Mouse (Mus musculus) frontal cortex, postnatal 14 days (tissue): ENCODE results near the gene Alox12.

Source experiments
- DNase-seq, 2 experiments: peaks; one replicate each; pipeline ENCODE4 v3.0.0; 2022; ENCODE audit warnings: low spot score in 2 of 2

Gene Alox12

GRCm38 (mm10) chr11:70254931-70255531 is at the start of gene Alox12:
Gene Alox12, minus strand, starts transcription at chr11:70255353.
- DNase-seq, result no peak

DNA sequence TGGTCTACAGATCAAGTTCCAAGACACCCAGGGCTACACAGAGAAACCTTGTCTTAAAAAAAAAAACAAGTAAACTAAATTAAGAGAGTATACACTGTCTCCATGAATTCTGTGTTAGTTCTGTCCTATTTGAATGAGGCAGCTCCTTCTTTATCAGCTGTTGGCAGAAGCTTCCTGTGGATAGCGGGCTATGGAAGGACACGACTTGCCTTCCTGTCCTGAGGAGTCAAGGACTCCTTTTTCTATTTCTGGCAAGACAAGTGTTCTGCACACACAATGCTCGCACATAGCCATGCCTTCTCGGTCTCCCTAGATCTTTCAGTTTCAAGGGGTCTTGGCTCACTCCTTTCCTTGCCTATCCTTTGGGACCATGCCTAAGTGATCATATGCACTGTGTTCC is 47.1 kb upstream of the Alox12 start:
- no peak for DNase-seq

- DNase-seq, result no peak
These were observed 42.8 kb upstream of the Alox12 start for GRCm38 (mm10) chr11:70297836-70298454.

- no peak for DNase-seq
These were observed 42.3 kb upstream of the Alox12 start for GRCm38 (mm10) chr11:70297405-70297804.

- DNase-seq, result peak in 1 of 2 experiments; percentile 15
These were observed 38.7 kb upstream of the Alox12 start for GRCm38 (mm10) chr11:70293881-70294280.

- no peak for DNase-seq
These were observed 36.1 kb upstream of the Alox12 start for GRCm38 (mm10) chr11:70291235-70291634.

- peak in 1 of 2 experiments; percentile 19 for DNase-seq
These were observed 34.1 kb upstream of the Alox12 start for GRCm38 (mm10) chr11:70289236-70289635.

GRCm38 (mm10) chr11:70288102-70288501 is 32.9 kb upstream of the Alox12 start:
- no peak for DNase-seq

- no peak for DNase-seq
These were observed 30.5 kb upstream of the Alox12 start for GRCm38 (mm10) chr11:70285686-70286085.

- DNase-seq, result no peak
These were observed 29.6 kb upstream of the Alox12 start for GRCm38 (mm10) chr11:70284757-70285156.

- no peak for DNase-seq
These were observed 28.5 kb upstream of the Alox12 start for GRCm38 (mm10) chr11:70283666-70284065.

GRCm38 (mm10) chr11:70280441-70280840 is 25.3 kb upstream of the Alox12 start:
- DNase-seq, result no peak

GRCm38 (mm10) chr11:70278961-70279360 is 23.8 kb upstream of the Alox12 start:
- no peak for DNase-seq

GRCm38 (mm10) chr11:70271641-70272040 is 16.5 kb upstream of the Alox12 start:
- no peak for DNase-seq

DNA sequence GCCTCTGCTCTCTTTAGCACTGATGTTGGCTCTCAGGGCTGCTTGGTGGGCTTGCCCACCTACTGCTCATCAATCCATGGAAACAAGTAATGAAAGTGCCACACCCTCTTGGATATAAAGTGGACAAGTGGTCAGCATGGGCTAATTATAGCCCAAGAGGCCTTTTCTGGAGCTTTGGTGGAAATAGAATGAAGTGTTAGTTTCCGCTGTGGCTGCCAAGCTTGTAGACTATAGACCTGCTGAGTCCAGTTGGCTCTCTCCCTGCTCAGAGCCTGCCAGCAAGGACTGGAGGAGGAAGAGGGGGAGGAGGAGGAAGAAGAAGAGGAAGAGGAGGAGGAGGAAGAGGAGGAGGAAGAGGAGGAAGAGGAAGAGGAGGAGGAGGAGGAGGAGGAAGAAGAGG is 11.3 kb upstream of the Alox12 start:
- no peak for DNase-seq

DNA sequence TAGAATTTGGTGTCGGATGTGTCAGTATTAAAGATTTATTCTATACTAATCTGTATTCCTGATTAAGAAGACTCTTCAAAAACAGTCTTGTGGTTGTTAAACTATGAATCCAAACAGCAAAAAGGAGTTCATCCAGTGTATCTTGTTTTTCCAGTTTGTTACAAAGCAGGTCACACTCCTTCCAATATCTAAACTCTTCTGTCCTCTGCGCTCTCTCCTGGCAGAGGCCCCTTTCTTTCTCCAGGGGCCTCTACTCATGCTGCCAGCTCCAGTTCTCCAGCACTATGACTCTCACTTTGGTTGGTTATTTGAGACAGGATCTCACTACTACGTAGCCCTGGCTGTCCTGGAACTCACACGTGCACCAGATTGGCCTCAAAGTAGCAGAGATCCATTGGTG is 10.7 kb upstream of the Alox12 start:
- DNase-seq, result no peak

GRCm38 (mm10) chr11:70265252-70265651 is 10.1 kb upstream of the Alox12 start:
- DNase-seq, result no peak

DNA sequence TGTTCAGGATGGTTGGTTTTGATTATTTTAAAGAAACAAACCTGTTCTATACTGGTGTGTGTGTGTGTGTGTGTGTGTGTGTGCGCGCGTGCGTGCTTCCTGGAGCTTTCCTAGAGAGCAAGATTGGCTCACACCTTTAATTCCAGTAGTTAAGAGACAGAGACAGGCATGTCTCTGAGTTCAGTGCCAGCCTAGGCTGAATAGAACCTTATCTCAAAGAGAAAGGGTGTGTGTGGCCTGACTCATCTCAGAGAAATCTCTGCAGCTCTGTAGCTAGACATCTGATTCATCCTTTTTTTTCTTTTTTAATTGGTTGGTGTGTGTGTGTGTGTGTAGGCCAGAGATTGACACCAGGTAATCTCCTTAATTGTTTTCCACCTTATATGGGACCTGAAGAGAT is 3.9 kb upstream of the Alox12 start:
- DNase-seq, result no peak

GRCm38 (mm10) chr11:70254337-70254736 is 816 bp downstream of the Alox12 start:
- DNase-seq, result no peak

GRCm38 (mm10) chr11:70251853-70252252 is 3.3 kb downstream of the Alox12 start:
- no peak for DNase-seq

DNA sequence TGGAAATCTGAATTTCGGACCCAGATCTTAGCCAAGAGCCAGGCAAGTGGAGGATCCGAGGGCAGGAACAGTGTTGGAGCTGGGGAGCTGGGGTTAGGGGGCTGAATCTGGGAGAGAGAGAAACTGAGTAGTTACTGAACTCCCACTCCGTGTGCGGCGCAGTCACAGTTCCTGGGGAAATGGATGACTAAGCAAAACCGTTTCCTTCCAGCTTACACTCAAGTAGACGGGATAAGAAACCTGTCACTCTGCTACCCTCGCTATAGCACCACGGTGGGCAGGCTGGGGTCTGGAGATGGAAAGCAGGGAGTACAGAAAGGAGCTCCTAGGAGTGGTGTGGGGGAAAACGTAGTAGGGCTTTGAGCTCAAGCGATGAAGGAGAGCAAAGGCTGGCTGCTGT is 5.0 kb downstream of the Alox12 start:
- no peak for DNase-seq

DNA sequence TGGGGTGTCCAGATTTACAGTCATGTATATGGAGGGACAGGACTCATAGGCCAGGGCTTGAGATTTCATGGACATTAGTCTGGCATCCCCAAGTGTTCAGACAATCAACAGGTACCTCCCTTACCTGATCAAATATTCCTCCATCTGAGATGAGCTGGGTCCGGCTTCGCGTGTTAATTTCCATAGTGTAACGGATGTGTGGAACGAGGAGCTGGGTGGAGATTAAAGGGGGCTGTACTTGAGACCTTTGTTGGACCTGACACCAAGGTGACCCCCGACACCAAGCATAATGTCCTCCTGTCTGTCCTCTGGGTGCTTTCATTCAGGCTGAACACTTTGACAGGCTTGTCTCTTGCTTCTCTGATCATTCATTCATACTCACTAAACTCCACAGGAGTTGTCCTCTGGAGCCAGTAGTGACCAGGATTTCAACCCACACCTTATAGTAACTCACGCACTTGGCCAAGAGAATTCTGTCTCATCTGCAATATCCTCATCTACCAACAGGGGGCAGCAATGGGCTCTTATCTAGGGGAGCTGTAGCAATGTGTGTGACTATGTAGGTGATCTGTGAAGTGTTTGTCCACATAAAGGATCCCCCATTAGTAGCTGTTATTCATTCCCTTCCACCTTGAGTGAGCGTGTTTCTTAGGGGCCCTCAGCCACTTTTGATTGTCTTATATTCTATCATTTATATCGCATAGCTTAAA is 7.9 kb downstream of the Alox12 start:
- DNase-seq, result no peak

GRCm38 (mm10) chr11:70242591-70242990 is 12.6 kb downstream of the Alox12 start:
- no peak for DNase-seq
